Mouse (Mus musculus): ENCODE measurements around the gene Brd9. TPM values are rescaled to one million over a fixed set of nuclear protein-coding genes. Genes with fewer than 3 reads are reported as not detected.
A peak's percentile ranks its signal among the peaks of the same experiment; 100 is the strongest.

The Brd9 gene
- polyA plus RNA-seq, 1 experiment from 2014 or later: 85.7 TPM

GRCm38 (mm10) chr13:73938177-73938560, 558 bp downstream of the Brd9 start:
- H3K4me2 ChIP-seq (ENCODE audit: low read depth, low read length): peak overlapping the region; percentile 84
- ATAC-seq (ENCODE audit: low read depth): peak; percentile 50
- WGBS: 41% methylated on average over 13 of the region's 13 CpGs
- peaks cover 14% of the 10 kb centered on the region for H3K4me1 ChIP-seq (ENCODE audit: control insufficient read depth, insufficient read depth, low read length)
- peak overlapping the region; percentile 78 for H3K9ac ChIP-seq (replicated peaks; ENCODE audit: low read depth, low read length)
- no peaks in the 10 kb centered on the region for H3K9me3 ChIP-seq (ENCODE audit: control insufficient read depth, low read length)
- H3K36me3 ChIP-seq (ENCODE audit: control insufficient read depth, insufficient read depth, low read length): peaks cover 27% of the 10 kb centered on the region
- peak overlapping the region; percentile 72 for H3K4me3 ChIP-seq (ENCODE audit: low read depth, low read length)
- peak overlapping the region; percentile 82 for H3K27ac ChIP-seq (ENCODE audit: low read depth, low read length)
- H3K27me3 ChIP-seq (ENCODE audit: control insufficient read depth, insufficient read depth, low read length): no peaks in the 10 kb centered on the region

GRCm38 (mm10) chr13:73939101-73939500, 1.5 kb downstream of the Brd9 start:
- ATAC-seq (ENCODE audit: low read depth): no peak
- Histone ChIP-seq H3K27me3 (ENCODE audit: control insufficient read depth, insufficient read depth, low read length) (no peaks in the 10 kb centered on the region), H3K4me1 (ENCODE audit: control insufficient read depth, insufficient read depth, low read length) (peaks cover 14% of the 10 kb centered on the region), H3K9ac (replicated peaks; ENCODE audit: low read depth, low read length) (no peak overlapping the region), H3K4me3 (ENCODE audit: low read depth, low read length) (no peak overlapping the region), H3K9me3 (ENCODE audit: control insufficient read depth, low read length) (no peaks in the 10 kb centered on the region), H3K36me3 (ENCODE audit: control insufficient read depth, insufficient read depth, low read length) (peaks cover 34% of the 10 kb centered on the region), H3K27ac (ENCODE audit: low read depth, low read length) (no peak overlapping the region), H3K4me2 (ENCODE audit: low read depth, low read length) (no peak overlapping the region)
- WGBS: 95% methylated on average over 5 of the region's 5 CpGs

DNA sequence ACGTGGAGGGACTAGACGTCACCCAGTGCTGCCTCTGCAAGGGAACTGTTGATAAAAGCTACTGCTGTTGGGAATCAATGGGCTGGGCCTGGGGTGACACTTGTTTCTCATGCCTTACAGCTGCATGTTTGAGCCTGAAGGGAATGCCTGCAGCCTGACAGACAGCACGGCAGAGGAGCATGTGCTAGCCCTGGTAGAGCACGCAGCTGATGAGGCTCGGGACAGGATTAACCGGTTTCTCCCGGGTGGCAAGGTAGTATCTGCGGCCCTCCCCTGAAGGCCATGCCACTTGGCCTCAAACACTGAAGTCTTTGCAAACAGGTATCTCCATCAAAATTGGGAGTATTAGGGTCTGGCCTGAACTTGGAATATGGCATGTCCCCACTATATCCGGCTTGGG, 7.0 kb downstream of the Brd9 start:
- 96% methylated on average over 9 of the region's 9 CpGs for WGBS
- Histone ChIP-seq H3K9ac (replicated peaks; ENCODE audit: low read depth, low read length) (no peak overlapping the region), H3K27me3 (ENCODE audit: control insufficient read depth, insufficient read depth, low read length) (no peaks in the 10 kb centered on the region), H3K27ac (ENCODE audit: low read depth, low read length) (no peak overlapping the region), H3K4me3 (ENCODE audit: low read depth, low read length) (no peak overlapping the region), H3K36me3 (ENCODE audit: control insufficient read depth, insufficient read depth, low read length) (peaks cover 86% of the 10 kb centered on the region), H3K4me2 (ENCODE audit: low read depth, low read length) (no peak overlapping the region), H3K4me1 (ENCODE audit: control insufficient read depth, insufficient read depth, low read length) (no peaks in the 10 kb centered on the region), H3K9me3 (ENCODE audit: control insufficient read depth, low read length) (no peaks in the 10 kb centered on the region)
- no peak for ATAC-seq (ENCODE audit: low read depth)

DNA sequence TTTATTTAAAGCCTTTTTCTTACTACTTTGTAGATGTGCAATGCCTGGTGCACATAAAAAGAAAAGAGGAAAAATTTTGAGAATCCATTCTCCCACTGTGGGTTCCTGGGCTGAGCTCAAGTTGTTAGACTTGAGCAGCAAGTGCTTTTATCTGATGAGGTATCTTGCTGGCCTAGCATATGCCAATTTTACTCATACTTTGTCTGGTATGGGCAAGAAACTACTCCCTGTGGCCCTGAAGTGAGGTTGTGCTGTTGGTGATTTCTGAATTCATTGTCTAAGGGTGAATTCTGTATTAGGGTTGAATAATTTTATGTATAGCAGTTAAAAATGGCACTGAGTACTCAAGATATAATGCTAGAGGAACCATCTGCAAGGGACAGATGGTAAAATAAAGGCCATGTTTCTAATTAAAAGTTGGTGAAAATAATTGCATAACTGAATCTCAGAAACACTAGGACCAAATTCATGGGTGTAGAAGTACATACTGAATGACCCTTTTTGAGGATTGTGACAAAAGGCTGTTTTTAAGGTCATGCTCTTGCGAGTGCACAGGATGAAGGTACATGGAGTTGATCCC, 16.0 kb downstream of the Brd9 start:
- no peaks in the 10 kb centered on the region for H3K27me3 ChIP-seq (ENCODE audit: control insufficient read depth, insufficient read depth, low read length)
- no peak for ATAC-seq (ENCODE audit: low read depth)
- H3K4me3 ChIP-seq (ENCODE audit: low read depth, low read length): no peak overlapping the region
- no peak overlapping the region for H3K27ac ChIP-seq (ENCODE audit: low read depth, low read length)
- H3K4me2 ChIP-seq (ENCODE audit: low read depth, low read length): no peak overlapping the region
- peaks cover 81% of the 10 kb centered on the region for H3K36me3 ChIP-seq (ENCODE audit: control insufficient read depth, insufficient read depth, low read length)
- no peaks in the 10 kb centered on the region for H3K9me3 ChIP-seq (ENCODE audit: control insufficient read depth, low read length)
- WGBS: 94% methylated on average over 1 of the region's 1 CpGs
- no peaks in the 10 kb centered on the region for H3K4me1 ChIP-seq (ENCODE audit: control insufficient read depth, insufficient read depth, low read length)
- no peak overlapping the region for H3K9ac ChIP-seq (replicated peaks; ENCODE audit: low read depth, low read length)

GRCm38 (mm10) chr13:73954666-73955065, 17.1 kb downstream of the Brd9 start:
- no peaks in the 10 kb centered on the region for H3K27me3 ChIP-seq (ENCODE audit: control insufficient read depth, insufficient read depth, low read length)
- no peak overlapping the region for H3K4me2 ChIP-seq (ENCODE audit: low read depth, low read length)
- WGBS: 63% methylated on average over 6 of the region's 6 CpGs
- peaks cover 81% of the 10 kb centered on the region for H3K36me3 ChIP-seq (ENCODE audit: control insufficient read depth, insufficient read depth, low read length)
- no peak overlapping the region for H3K9ac ChIP-seq (replicated peaks; ENCODE audit: low read depth, low read length)
- no peaks in the 10 kb centered on the region for H3K9me3 ChIP-seq (ENCODE audit: control insufficient read depth, low read length)
- no peak overlapping the region for H3K27ac ChIP-seq (ENCODE audit: low read depth, low read length)
- H3K4me3 ChIP-seq (ENCODE audit: low read depth, low read length): no peak overlapping the region
- H3K4me1 ChIP-seq (ENCODE audit: control insufficient read depth, insufficient read depth, low read length): no peaks in the 10 kb centered on the region
- no peak for ATAC-seq (ENCODE audit: low read depth)

GRCm38 (mm10) chr13:73955531-73955930, 17.9 kb downstream of the Brd9 start:
- H3K36me3 ChIP-seq (ENCODE audit: control insufficient read depth, insufficient read depth, low read length): peaks cover 81% of the 10 kb centered on the region
- H3K4me1 ChIP-seq (ENCODE audit: control insufficient read depth, insufficient read depth, low read length): no peaks in the 10 kb centered on the region
- WGBS: 95% methylated on average over 5 of the region's 5 CpGs

DNA sequence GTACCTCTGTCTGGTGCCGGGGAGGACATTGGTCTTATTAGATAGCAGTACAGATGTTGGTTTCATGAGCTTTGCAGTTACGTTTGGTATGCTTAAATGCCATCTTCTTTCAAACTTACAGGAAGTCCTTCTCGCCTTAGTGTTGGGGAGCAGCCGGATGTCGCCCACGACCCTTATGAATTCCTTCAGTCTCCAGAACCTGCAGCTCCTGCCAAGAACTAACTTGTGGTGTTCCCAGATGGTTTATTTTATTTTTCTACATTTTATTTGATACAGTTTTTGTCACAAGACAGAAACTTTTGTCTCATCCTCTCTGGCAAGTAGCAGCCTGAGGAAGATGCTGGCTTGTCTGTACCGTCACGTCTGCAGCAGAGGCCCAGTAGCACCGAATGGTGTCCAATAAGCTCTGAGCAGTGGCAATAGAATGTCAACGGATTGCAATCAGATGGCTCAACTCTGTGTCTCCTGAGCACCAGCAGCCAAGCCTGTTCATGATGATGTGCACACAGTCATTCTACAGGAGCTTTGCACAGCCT, 22.6 kb downstream of the Brd9 start:
- Histone ChIP-seq H3K9ac (replicated peaks; ENCODE audit: low read depth, low read length) (no peak overlapping the region), H3K27me3 (ENCODE audit: control insufficient read depth, insufficient read depth, low read length) (no peaks in the 10 kb centered on the region), H3K4me1 (ENCODE audit: control insufficient read depth, insufficient read depth, low read length) (no peaks in the 10 kb centered on the region), H3K4me2 (ENCODE audit: low read depth, low read length) (no peak overlapping the region), H3K4me3 (ENCODE audit: low read depth, low read length) (no peak overlapping the region), H3K9me3 (ENCODE audit: control insufficient read depth, low read length) (no peaks in the 10 kb centered on the region), H3K36me3 (ENCODE audit: control insufficient read depth, insufficient read depth, low read length) (peaks cover 65% of the 10 kb centered on the region), H3K27ac (ENCODE audit: low read depth, low read length) (no peak overlapping the region)
- ATAC-seq (ENCODE audit: low read depth): no peak
- 96% methylated on average over 10 of the region's 10 CpGs for WGBS

More at GRCm38 (mm10) chr13:73955531-73955930, 17.9 kb downstream of the Brd9 start:
- H3K27me3 ChIP-seq (ENCODE audit: control insufficient read depth, insufficient read depth, low read length): no peaks in the 10 kb centered on the region
- H3K27ac ChIP-seq (ENCODE audit: low read depth, low read length): no peak overlapping the region
- H3K4me3 ChIP-seq (ENCODE audit: low read depth, low read length): no peak overlapping the region
- H3K9me3 ChIP-seq (ENCODE audit: control insufficient read depth, low read length): no peaks in the 10 kb centered on the region
- no peak overlapping the region for H3K9ac ChIP-seq (replicated peaks; ENCODE audit: low read depth, low read length)
- ATAC-seq (ENCODE audit: low read depth): no peak
- H3K4me2 ChIP-seq (ENCODE audit: low read depth, low read length): no peak overlapping the region

DNA sequence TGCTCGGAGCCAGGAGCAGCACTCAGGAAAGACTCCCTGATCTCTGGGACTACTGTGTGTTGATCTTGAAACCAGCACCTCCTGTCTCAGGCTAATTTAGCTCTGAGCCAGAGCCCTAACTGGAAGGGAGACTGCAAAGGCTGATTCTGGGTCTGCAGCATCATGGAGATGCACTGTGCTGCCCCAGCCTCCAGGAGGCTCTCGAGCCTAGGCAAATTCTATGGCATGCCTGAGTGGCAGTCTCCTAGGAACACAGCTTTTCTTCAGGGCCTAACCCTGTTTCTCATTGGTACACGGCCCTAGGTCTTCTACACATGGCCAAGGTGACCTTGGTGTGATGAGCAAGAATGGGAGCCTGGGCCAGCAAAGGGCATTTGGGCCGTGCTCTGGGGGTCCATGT, 23.6 kb downstream of the Brd9 start:
- H3K27me3 ChIP-seq (ENCODE audit: control insufficient read depth, insufficient read depth, low read length): no peaks in the 10 kb centered on the region
- no peaks in the 10 kb centered on the region for H3K9me3 ChIP-seq (ENCODE audit: control insufficient read depth, low read length)
- ATAC-seq (ENCODE audit: low read depth): no peak
- no peak overlapping the region for H3K9ac ChIP-seq (replicated peaks; ENCODE audit: low read depth, low read length)
- WGBS: 87% methylated on average over 4 of the region's 4 CpGs
- H3K4me3 ChIP-seq (ENCODE audit: low read depth, low read length): no peak overlapping the region
- no peak overlapping the region for H3K27ac ChIP-seq (ENCODE audit: low read depth, low read length)
- H3K4me2 ChIP-seq (ENCODE audit: low read depth, low read length): no peak overlapping the region
- peaks cover 56% of the 10 kb centered on the region for H3K36me3 ChIP-seq (ENCODE audit: control insufficient read depth, insufficient read depth, low read length)
- no peaks in the 10 kb centered on the region for H3K4me1 ChIP-seq (ENCODE audit: control insufficient read depth, insufficient read depth, low read length)

- H3K27me3 ChIP-seq (ENCODE audit: control insufficient read depth, insufficient read depth, low read length): no peaks in the 10 kb centered on the region
- H3K4me1 ChIP-seq (ENCODE audit: control insufficient read depth, insufficient read depth, low read length): no peaks in the 10 kb centered on the region
- H3K9me3 ChIP-seq (ENCODE audit: control insufficient read depth, low read length): no peaks in the 10 kb centered on the region
- H3K4me2 ChIP-seq (ENCODE audit: low read depth, low read length): no peak within 1 kb of the TSS
- no peak for ATAC-seq (ENCODE audit: low read depth)
- peaks cover 36% of the 10 kb centered on the region for H3K36me3 ChIP-seq (ENCODE audit: control insufficient read depth, insufficient read depth, low read length)
- WGBS: 88% methylated on average over 5 of the region's 5 CpGs
- H3K4me3 ChIP-seq (ENCODE audit: low read depth, low read length): no peak within 1 kb of the TSS
- no peak within 1 kb of the TSS for H3K9ac ChIP-seq (replicated peaks; ENCODE audit: low read depth, low read length)
- H3K27ac ChIP-seq (ENCODE audit: low read depth, low read length): no peak within 1 kb of the TSS
Observed at GRCm38 (mm10) chr13:73963551-73963950, 25.9 kb downstream of the Brd9 start, which contains the start of gene Zdhhc11. TSS of gene Zdhhc11 (plus strand) at chr13:73963851.

All from neural tube, embryonic 14.5 days (tissue).